Mouse (Mus musculus) C2C12 (cell line): Measurements from ENCODE around the gene Sycp2. TPM values are rescaled to one million over a fixed set of nuclear protein-coding genes. Genes with fewer than 3 reads are reported as not detected.

Source experiments
- H3K27me3 ChIP-seq: one replicate; pipeline ENCODE4 v1.6.1; 2011; ENCODE audit not compliant: control insufficient read depth, insufficient read depth, insufficient read length
- H3K36me3 ChIP-seq: one replicate; pipeline ENCODE4 v1.6.1; 2011; ENCODE audit not compliant: control insufficient read depth, insufficient read depth
- H3K4me3 ChIP-seq: one replicate; pipeline ENCODE4 v1.5.1; 2011; ENCODE audit warnings: mild to moderate bottlenecking, control low read depth; ENCODE audit not compliant: poor library complexity, insufficient read depth, severe bottlenecking
- H3K79me2 ChIP-seq: one replicate; pipeline ENCODE4 v1.6.1; 2011; ENCODE audit not compliant: control insufficient read depth, insufficient read depth
- H3K79me3 ChIP-seq: one replicate; pipeline ENCODE4 v1.6.1; 2011; ENCODE audit warnings: low read depth, control low read depth
- H3ac ChIP-seq: one replicate; pipeline ENCODE3; 2011; ENCODE audit warnings: low read depth; ENCODE audit not compliant: control insufficient read depth, insufficient read length
- CEBPB ChIP-seq: IDR thresholded peaks from one replicate; pipeline ENCODE4 v1.6.1; 2011; ENCODE audit warnings: low read depth, mild to moderate bottlenecking, control low read depth, moderate library complexity
- CTCF ChIP-seq: IDR thresholded peaks from one replicate; pipeline ENCODE4 v1.5.1; 2011; ENCODE audit not compliant: control insufficient read depth, insufficient read depth, insufficient read length
- FOSL1 ChIP-seq: IDR thresholded peaks from one replicate; pipeline ENCODE4 v1.8.0; 2011; ENCODE audit warnings: mild to moderate bottlenecking, low read length; ENCODE audit not compliant: poor library complexity, insufficient read depth, severe bottlenecking
- MAX ChIP-seq: IDR thresholded peaks from one replicate; pipeline ENCODE4 v1.6.1; 2011; ENCODE audit warnings: mild to moderate bottlenecking, control low read depth
- MYOD1 ChIP-seq: IDR thresholded peaks from one replicate; pipeline ENCODE4 v1.6.1; 2011; ENCODE audit warnings: low read depth; ENCODE audit not compliant: control insufficient read depth, insufficient read length
- MYOG ChIP-seq: IDR thresholded peaks from one replicate; pipeline ENCODE4 v1.6.1; 2011; ENCODE audit not compliant: control insufficient read depth, insufficient read length; ENCODE audit errors: extremely low read depth
- USF1 ChIP-seq: IDR thresholded peaks from one replicate; pipeline ENCODE4 v1.6.1; 2011; ENCODE audit warnings: low read depth, mild to moderate bottlenecking, control low read depth, moderate library complexity
- polyA plus RNA-seq: library from polyadenylated mRNA; unstranded; fragments of >200 nt; fragmentation: generic; extraction: Trizol; gene quantifications from one replicate; pipeline ENCODE4 v1.2.1, GENCODE M21; 2012; ENCODE audit warnings: missing spikeins

Gene Sycp2
- polyA plus RNA-seq, 1 experiment, result not detected

- no peak overlapping the region for H3K4me3 ChIP-seq
- no peaks in the 10 kb centered on the region for H3K79me2 ChIP-seq
- H3ac ChIP-seq, result no peak overlapping the region
- H3K27me3 ChIP-seq, result no peaks in the 10 kb centered on the region
- TF ChIP-seq MYOD1, result no peak
- TF ChIP-seq CEBPB, result no peak
- no peak for TF ChIP-seq MYOG
- TF ChIP-seq CTCF, result no peak
- no peak for TF ChIP-seq MAX
- no peak for TF ChIP-seq FOSL1
- no peak for TF ChIP-seq USF1
- H3K36me3 ChIP-seq, result no peaks in the 10 kb centered on the region
- H3K79me3 ChIP-seq, result no peaks in the 10 kb centered on the region
These were observed 19.7 kb upstream of the Sycp2 start for GRCm38 (mm10) chr2:178427181-178427580.

DNA sequence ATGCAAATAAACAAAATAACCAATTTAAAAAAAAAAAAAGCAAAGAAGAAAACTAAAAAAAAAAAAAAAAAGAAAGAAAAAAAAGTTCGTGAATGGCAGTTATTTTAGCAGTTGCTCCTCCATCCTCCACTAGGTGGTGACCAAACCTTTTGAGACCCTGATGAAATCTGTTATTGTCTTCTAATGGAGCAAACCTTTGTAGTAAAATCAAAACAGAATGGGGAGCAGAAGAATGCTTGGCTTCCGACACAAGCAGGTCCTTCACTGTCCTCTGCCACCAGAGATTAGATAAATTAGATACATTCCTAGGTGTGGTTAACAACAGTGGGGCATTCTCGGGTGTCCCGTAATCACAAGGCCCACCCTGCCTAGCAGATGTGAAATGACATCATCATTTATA lies 18.7 kb upstream of the Sycp2 start:
- Histone ChIP-seq H3K79me2 (no peaks in the 10 kb centered on the region), H3K27me3 (no peaks in the 10 kb centered on the region), H3K79me3 (no peaks in the 10 kb centered on the region), H3ac (no peak overlapping the region), H3K4me3 (no peak overlapping the region), H3K36me3 (no peaks in the 10 kb centered on the region)
- TF ChIP-seq FOSL1 (no peak), CEBPB (no peak), USF1 (no peak), MYOD1 (no peak), MAX (no peak), MYOG (no peak), CTCF (no peak)

DNA sequence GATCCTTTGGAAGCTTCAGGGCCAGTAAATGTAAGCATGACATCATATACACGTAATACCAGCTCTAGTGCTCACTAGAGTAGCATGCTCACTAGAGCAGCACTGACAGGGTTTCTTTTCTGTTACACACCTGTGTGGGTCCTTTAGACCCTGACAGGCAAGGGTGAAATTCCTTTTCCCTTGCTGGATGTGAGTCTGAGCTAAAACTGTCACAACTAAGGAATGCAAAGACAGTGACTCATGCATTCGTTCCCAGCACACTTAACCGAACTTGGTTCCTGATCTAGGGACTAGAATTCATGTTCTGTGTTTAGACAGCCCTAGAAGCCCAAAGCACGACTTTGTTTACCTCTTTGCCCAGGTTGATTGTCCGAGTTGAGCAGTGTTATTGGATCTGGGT lies 15.7 kb upstream of the Sycp2 start:
- H3K4me3 ChIP-seq, result no peak overlapping the region
- no peaks in the 10 kb centered on the region for H3K79me2 ChIP-seq
- TF ChIP-seq MAX (no peak), CTCF (no peak), FOSL1 (no peak), USF1 (no peak), MYOG (no peak), MYOD1 (no peak), CEBPB (no peak)
- H3K36me3 ChIP-seq, result no peaks in the 10 kb centered on the region
- no peak overlapping the region for H3ac ChIP-seq
- H3K27me3 ChIP-seq, result no peaks in the 10 kb centered on the region
- H3K79me3 ChIP-seq, result no peaks in the 10 kb centered on the region

DNA sequence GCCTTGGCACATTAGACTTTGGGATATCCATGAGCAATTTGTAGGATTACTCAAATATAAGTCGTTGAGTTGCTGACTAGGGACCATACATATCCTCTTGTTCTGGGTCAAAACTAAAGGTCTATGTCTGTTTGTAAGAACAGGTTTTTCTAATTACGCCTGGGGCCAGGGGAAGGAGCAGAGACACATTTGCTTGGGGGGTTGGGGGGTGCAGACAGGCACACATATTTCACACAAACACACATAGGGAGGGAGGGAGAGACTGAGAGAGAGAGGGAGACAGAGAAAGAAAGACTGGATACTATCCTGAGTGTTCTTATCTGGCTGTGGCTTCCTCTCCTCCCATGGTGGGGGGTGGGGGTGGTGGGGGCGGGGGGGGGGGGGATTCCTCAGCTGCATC lies 14.7 kb upstream of the Sycp2 start:
- Histone ChIP-seq H3K4me3 (no peak overlapping the region), H3K79me2 (no peaks in the 10 kb centered on the region), H3K27me3 (no peaks in the 10 kb centered on the region), H3ac (no peak overlapping the region), H3K36me3 (no peaks in the 10 kb centered on the region), H3K79me3 (no peaks in the 10 kb centered on the region)
- TF ChIP-seq MYOD1 (no peak), CTCF (no peak), MAX (no peak), USF1 (no peak), MYOG (no peak), FOSL1 (no peak), CEBPB (no peak)

DNA sequence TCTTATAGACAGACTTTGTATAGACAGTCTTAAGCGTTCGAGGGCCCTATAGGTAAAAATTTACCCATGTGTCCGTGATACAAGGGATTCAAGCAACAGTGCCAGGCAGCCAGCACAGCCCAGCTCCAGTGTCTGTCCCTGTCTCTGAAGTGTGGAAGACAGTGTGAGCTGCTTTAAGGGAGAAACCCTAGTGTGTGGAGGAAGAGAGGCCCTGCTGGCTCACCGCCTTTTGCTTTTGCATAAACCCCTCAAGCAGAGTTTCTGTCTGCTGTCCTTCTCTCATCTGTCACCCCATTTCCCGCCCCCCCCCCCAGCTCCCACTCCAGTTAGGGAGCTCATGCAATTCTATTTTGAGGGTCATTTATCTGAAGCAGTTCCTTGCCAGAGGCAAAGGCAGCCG lies 14.1 kb upstream of the Sycp2 start:
- Histone ChIP-seq H3ac (no peak overlapping the region), H3K79me3 (no peaks in the 10 kb centered on the region), H3K27me3 (no peaks in the 10 kb centered on the region), H3K79me2 (no peaks in the 10 kb centered on the region), H3K36me3 (no peaks in the 10 kb centered on the region), H3K4me3 (no peak overlapping the region)
- no peak for TF ChIP-seq MYOD1
- TF ChIP-seq MYOG, result no peak
- no peak for TF ChIP-seq CEBPB
- TF ChIP-seq CTCF, result no peak
- no peak for TF ChIP-seq FOSL1
- no peak for TF ChIP-seq MAX

DNA sequence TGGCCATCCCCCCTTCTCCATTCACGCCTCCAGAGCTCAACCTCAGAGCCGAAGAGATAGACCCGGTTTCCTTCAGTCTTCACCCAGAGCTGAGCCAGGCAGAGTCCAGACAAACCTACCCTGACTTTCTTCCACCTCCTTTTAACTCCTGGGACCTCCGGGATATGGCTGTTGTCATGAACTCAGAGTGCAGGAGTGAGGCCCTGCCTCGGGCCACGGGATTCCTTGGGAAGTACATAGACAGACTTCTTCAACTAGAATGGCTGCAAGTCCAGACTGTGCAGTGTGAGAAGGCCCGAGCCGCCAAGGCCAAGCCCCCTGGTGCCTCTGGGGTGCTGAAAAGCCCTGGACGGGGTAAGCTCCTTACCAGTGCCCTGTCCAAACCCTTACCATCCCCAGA lies 13.1 kb upstream of the Sycp2 start:
- Histone ChIP-seq H3K79me2 (no peaks in the 10 kb centered on the region), H3K27me3 (no peaks in the 10 kb centered on the region), H3K4me3 (no peak overlapping the region), H3ac (no peak overlapping the region), H3K36me3 (no peaks in the 10 kb centered on the region), H3K79me3 (no peaks in the 10 kb centered on the region)
- TF ChIP-seq MAX (no peak), MYOG (no peak), CEBPB (no peak), FOSL1 (no peak), CTCF (no peak), MYOD1 (no peak), USF1 (no peak)
